Mouse (Mus musculus): ENCODE results near the gene Plk3.

DNA sequence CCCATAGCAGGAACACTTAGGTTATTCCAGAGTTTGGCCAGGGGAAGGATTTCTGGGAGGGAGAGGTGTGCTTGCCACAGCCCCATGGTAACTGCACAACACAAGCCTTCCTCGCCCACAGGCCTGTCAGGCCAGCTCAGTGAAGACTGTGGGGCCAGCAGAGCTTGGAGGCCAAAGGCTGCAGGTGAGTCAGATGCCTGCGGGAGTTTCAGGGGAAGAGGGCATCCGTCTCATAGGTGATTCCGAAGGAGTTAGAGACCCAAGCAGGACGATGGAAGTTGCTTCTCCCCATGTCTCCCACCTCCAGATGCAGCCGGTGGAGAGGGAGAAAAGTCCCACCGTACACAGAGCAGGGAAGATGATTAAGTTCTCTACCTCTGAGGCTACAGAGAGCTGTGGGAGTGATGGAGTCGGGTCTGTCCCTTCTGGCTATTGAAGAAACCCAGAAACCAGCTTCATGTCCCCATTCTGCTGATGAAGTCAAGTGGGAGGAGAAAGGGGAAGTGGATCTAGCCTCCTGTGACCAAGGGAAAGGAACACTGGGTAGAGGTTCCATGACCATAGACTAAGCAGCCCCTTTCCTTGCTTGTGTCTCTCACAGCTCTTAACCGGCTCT lies 7.0 kb downstream of the Plk3 start, which contains the start of gene Tctex1d4:
- no peak for TF ChIP-seq EP300 (IDR thresholded peaks at IDR 0.05; ENCODE audit: low read depth)
- no peak for TF ChIP-seq CTCF (IDR thresholded peaks at IDR 0.05; ENCODE audit: low read depth)
